Mouse (Mus musculus) embryonic fibroblast, embryonic 13.5 days (primary cell): ENCODE results near the gene Gm42906.

Experiments used
- CTCF ChIP-seq: IDR thresholded peaks from 2 replicates; pipeline ENCODE4 v1.5.1; 2011; ENCODE audit warnings: mild to moderate bottlenecking, control low read depth, low read length, moderate library complexity, borderline replicate concordance; ENCODE audit not compliant: insufficient read depth
- POLR2A ChIP-seq: IDR thresholded peaks from 2 replicates; pipeline ENCODE4 v1.6.1; 2011; ENCODE audit warnings: low read depth, mild to moderate bottlenecking, control low read depth, low read length, moderate library complexity

DNA sequence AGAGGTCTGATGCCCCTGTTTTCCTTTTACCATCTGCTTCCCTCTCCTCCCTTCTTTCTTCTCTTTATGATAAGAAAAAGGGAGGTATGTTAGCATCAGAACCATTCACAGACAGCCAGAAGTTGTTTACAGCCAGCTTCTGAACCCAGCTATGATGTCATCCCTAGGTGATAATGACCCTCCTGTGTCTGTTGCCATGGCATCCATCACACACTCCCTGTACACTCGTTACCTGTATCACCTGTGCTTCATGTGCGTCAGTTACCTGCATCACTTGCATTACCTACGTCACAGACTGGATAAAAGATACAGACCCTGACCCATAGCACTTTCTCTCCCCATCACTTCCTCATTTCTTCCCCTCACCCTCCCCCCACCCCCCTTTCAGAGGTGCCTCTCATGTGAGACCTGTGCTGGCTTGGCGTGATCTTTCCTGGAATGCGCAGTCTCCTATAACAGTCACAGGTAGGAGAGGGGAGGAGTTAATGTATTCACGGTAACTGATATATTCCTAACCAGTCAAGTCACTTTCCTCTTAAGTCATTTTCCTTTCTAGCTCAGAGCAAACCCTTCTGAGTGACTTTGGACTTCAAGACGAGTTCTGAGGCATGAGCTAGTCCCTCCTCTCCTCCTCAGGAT lies 27.9 kb downstream of the Gm42906 start:
- TF ChIP-seq CTCF (no peak), POLR2A (no peak)
